Mouse (Mus musculus) bone marrow macrophage, adult 2 months (primary cell): ENCODE measurements around the gene Kyat1.

ENCODE experiments used
- CTCF ChIP-seq: IDR thresholded peaks from 2 replicates; pipeline ENCODE4 v1.5.1; 2012; ENCODE audit warnings: low read depth, mild to moderate bottlenecking, low read length, moderate library complexity
- POLR2A ChIP-seq: IDR thresholded peaks from 2 replicates; pipeline ENCODE4 v1.6.1; 2012; ENCODE audit warnings: mild to moderate bottlenecking, low read depth, low read length, borderline replicate concordance

GRCm38 (mm10) chr2:30166677-30167076, 39.0 kb downstream of the Kyat1 start:
- no peak for TF ChIP-seq POLR2A
- TF ChIP-seq CTCF = no peak
